Mouse (Mus musculus): ENCODE data around the gene Rimklb.
"Not testable (repeated sequence)": the region's sequence is repeated elsewhere in the genome, so short reads cannot be mapped to it uniquely, and the experiment has no call there.

The Rimklb gene

GRCm38 (mm10) chr6:122495082-122495881, 3.3 kb downstream of the Rimklb start:
- peak; percentile 19 for DNase-seq

GRCm38 (mm10) chr6:122493799-122494472, 4.6 kb downstream of the Rimklb start:
- DNase-seq: no peak

- DNase-seq: no peak
Measured at GRCm38 (mm10) chr6:122492479-122492878, 6.1 kb downstream of the Rimklb start.

GRCm38 (mm10) chr6:122491557-122491956, 7.0 kb downstream of the Rimklb start:
- DNase-seq: peak; percentile 81

- no peak for DNase-seq
Measured at GRCm38 (mm10) chr6:122490929-122491512, 7.5 kb downstream of the Rimklb start.

GRCm38 (mm10) chr6:122486297-122487117, 12.1 kb downstream of the Rimklb start:
- DNase-seq: no peak

GRCm38 (mm10) chr6:122485401-122486296, 12.9 kb downstream of the Rimklb start:
- no peak for DNase-seq

GRCm38 (mm10) chr6:122478062-122478461, 20.5 kb downstream of the Rimklb start:
- no peak for DNase-seq

GRCm38 (mm10) chr6:122471461-122471860, 27.1 kb downstream of the Rimklb start:
- DNase-seq: not testable (repeated sequence)

- no peak for DNase-seq
Measured at GRCm38 (mm10) chr6:122470240-122470639, 28.3 kb downstream of the Rimklb start.

GRCm38 (mm10) chr6:122469030-122469640, 29.4 kb downstream of the Rimklb start:
- no peak for DNase-seq

GRCm38 (mm10) chr6:122466092-122466713, 32.4 kb downstream of the Rimklb start:
- no peak for DNase-seq

- DNase-seq: no peak
Measured at GRCm38 (mm10) chr6:122458946-122459693, 39.4 kb downstream of the Rimklb start.

GRCm38 (mm10) chr6:122447848-122448247, 50.7 kb downstream of the Rimklb start:
- DNase-seq: no peak

- DNase-seq: no peak
Measured at GRCm38 (mm10) chr6:122445215-122445614, 53.3 kb downstream of the Rimklb start.

GRCm38 (mm10) chr6:122440632-122441226, 57.8 kb downstream of the Rimklb start:
- no peak for DNase-seq

- DNase-seq: no peak
Measured at GRCm38 (mm10) chr6:122439249-122439648, 59.3 kb downstream of the Rimklb start.

- no peak for DNase-seq
Measured at GRCm38 (mm10) chr6:122435270-122435669, 63.3 kb downstream of the Rimklb start.

- DNase-seq: no peak
Measured at GRCm38 (mm10) chr6:122427456-122427855, 71.1 kb downstream of the Rimklb start.

- no peak for DNase-seq
Measured at GRCm38 (mm10) chr6:122417015-122417414, 81.5 kb downstream of the Rimklb start.
